Mouse (Mus musculus): ENCODE measurements around the gene Psme4. TPM values are rescaled to one million over a fixed set of nuclear protein-coding genes. Genes with fewer than 3 reads are reported as not detected.

The Psme4 gene
- polyA plus RNA-seq, 1 experiment, result 244 TPM

DNA sequence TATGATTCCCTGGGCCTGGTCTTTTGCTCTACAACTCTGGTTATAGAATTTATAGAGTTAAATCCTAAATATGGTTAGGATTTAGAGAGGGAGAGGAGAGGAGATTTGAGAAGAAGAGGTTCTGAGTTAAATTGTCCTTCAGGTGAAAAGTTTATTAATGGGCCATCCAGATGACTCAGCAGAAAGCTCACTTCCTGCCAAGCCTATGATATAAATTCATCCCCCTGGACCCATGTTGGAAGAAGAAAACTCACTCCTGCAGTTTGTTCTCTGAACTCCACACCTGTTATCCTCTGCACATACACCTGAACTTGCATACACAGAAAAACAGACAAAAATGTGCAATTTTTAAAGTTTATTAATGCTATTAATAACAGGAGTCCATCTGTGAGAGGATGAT lies 127.8 kb downstream of the Psme4 start:
- Histone ChIP-seq H3K36me3 (ENCODE audit: control insufficient read depth, insufficient read depth, low read length, poor library complexity, severe bottlenecking) (no peaks in the 10 kb centered on the region), H3K4me3 (ENCODE audit: low read depth, low read length) (no peak overlapping the region)

DNA sequence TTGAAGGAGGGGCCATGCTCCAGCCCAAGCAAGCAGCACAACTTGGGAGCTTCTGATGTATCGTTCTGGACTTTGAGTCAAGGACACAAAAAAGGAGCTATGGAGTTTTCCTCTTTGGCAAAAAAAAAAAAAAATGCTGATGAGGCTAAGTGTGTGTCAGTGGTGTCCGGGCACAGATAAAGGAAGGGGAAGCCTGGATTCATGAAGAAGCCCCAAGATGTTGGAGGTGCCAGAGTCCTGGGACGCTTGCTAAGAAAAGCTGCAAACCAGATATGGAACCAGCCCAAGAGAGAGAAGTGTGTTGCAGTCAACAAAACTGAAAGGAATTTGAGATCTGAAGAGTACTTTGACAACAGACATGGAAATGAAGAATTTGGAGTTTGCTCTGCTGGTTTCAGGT lies 140.8 kb downstream of the Psme4 start:
- Histone ChIP-seq H3K9ac (ENCODE audit: low read depth, poor library complexity, severe bottlenecking) (no peak overlapping the region), H3K27me3 (ENCODE audit: control insufficient read depth, insufficient read depth, low read length, poor library complexity, severe bottlenecking) (no peaks in the 10 kb centered on the region), H3K4me1 (ENCODE audit: control insufficient read depth, insufficient read depth, low read length) (no peaks in the 10 kb centered on the region), H3K36me3 (ENCODE audit: control insufficient read depth, insufficient read depth, low read length, poor library complexity, severe bottlenecking) (no peaks in the 10 kb centered on the region), H3K27ac (ENCODE audit: insufficient read depth, low read length) (no peak overlapping the region), H3K4me3 (ENCODE audit: low read depth, low read length) (no peak overlapping the region), H3K9me3 (replicated peaks; ENCODE audit: control insufficient read depth, insufficient read depth, low read length, poor library complexity, severe bottlenecking) (no peaks in the 10 kb centered on the region)
- no peak for TF ChIP-seq CTCF (IDR thresholded peaks at IDR 0.05; ENCODE audit: low read depth, low read length)
- TF ChIP-seq POLR2A (IDR thresholded peaks at IDR 0.05; ENCODE audit: insufficient read depth, low read length), result no peak
- TF ChIP-seq EP300 (IDR thresholded peaks at IDR 0.05; ENCODE audit: insufficient read depth, low read depth, low read length), result no peak

More for the DNA sequence above, 127.8 kb downstream of the Psme4 start:
- Histone ChIP-seq H3K4me1 (ENCODE audit: control insufficient read depth, insufficient read depth, low read length) (no peaks in the 10 kb centered on the region), H3K27ac (ENCODE audit: insufficient read depth, low read length) (no peak overlapping the region), H3K9me3 (replicated peaks; ENCODE audit: control insufficient read depth, insufficient read depth, low read length, poor library complexity, severe bottlenecking) (no peaks in the 10 kb centered on the region), H3K27me3 (ENCODE audit: control insufficient read depth, insufficient read depth, low read length, poor library complexity, severe bottlenecking) (no peaks in the 10 kb centered on the region), H3K9ac (ENCODE audit: low read depth, poor library complexity, severe bottlenecking) (no peak overlapping the region)
- no peak for TF ChIP-seq CTCF (IDR thresholded peaks at IDR 0.05; ENCODE audit: low read depth, low read length)
- TF ChIP-seq EP300 (IDR thresholded peaks at IDR 0.05; ENCODE audit: insufficient read depth, low read depth, low read length), result no peak
- TF ChIP-seq POLR2A (IDR thresholded peaks at IDR 0.05; ENCODE audit: insufficient read depth, low read length), result no peak

DNA sequence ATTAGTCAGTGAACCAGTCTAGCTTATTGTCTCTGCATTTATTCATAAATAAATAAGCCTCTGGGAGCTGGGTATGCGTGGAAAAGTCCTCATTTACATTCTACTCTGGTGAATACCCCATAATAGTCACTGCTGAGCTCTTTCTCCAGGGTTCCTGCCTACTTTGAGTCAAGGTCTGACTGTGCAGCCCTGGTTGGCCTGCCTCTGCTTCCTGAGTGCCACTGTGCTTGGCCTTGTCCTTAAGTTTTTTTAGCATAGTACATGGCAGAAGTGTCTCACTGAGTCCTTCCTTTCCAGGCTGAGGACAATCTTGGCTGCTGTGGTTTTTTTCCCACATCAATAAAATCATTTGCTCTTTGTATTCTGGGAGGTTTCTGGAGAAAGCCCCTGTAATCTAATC lies 149.1 kb downstream of the Psme4 start:
- Histone ChIP-seq H3K9me3 (replicated peaks; ENCODE audit: control insufficient read depth, insufficient read depth, low read length, poor library complexity, severe bottlenecking) (no peaks in the 10 kb centered on the region), H3K4me1 (ENCODE audit: control insufficient read depth, insufficient read depth, low read length) (no peaks in the 10 kb centered on the region), H3K4me3 (ENCODE audit: low read depth, low read length) (no peak overlapping the region), H3K27me3 (ENCODE audit: control insufficient read depth, insufficient read depth, low read length, poor library complexity, severe bottlenecking) (no peaks in the 10 kb centered on the region), H3K36me3 (ENCODE audit: control insufficient read depth, insufficient read depth, low read length, poor library complexity, severe bottlenecking) (no peaks in the 10 kb centered on the region), H3K9ac (ENCODE audit: low read depth, poor library complexity, severe bottlenecking) (no peak overlapping the region), H3K27ac (ENCODE audit: insufficient read depth, low read length) (no peak overlapping the region)
- TF ChIP-seq POLR2A (IDR thresholded peaks at IDR 0.05; ENCODE audit: insufficient read depth, low read length), result no peak
- no peak for TF ChIP-seq EP300 (IDR thresholded peaks at IDR 0.05; ENCODE audit: insufficient read depth, low read depth, low read length)
- no peak for TF ChIP-seq CTCF (IDR thresholded peaks at IDR 0.05; ENCODE audit: low read depth, low read length)

DNA sequence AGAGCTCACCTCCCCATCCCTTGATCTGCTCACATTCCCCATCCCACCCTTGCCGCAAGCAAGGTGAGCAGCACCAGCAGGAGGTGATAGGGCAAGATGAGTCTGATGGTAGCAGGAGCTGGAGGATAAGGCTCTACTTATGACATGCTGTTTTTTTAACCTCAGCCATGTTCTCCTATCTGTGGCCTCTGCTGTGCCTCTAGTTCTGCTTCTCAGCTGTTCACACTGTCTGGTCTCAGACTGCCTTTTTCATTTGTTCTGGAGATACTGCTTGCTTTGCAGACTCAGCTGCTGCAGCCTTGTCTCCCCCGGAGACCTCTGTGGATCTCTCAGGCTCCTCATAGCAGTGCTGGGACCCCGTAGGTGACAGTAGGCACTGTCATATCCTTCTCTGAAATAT lies 151.8 kb downstream of the Psme4 start:
- no peak overlapping the region for H3K4me3 ChIP-seq (ENCODE audit: low read depth, low read length)
- H3K4me1 ChIP-seq (ENCODE audit: control insufficient read depth, insufficient read depth, low read length), result no peaks in the 10 kb centered on the region
- H3K27ac ChIP-seq (ENCODE audit: insufficient read depth, low read length), result no peak overlapping the region
- no peaks in the 10 kb centered on the region for H3K27me3 ChIP-seq (ENCODE audit: control insufficient read depth, insufficient read depth, low read length, poor library complexity, severe bottlenecking)
- H3K36me3 ChIP-seq (ENCODE audit: control insufficient read depth, insufficient read depth, low read length, poor library complexity, severe bottlenecking), result no peaks in the 10 kb centered on the region
- H3K9ac ChIP-seq (ENCODE audit: low read depth, poor library complexity, severe bottlenecking), result no peak overlapping the region
- no peaks in the 10 kb centered on the region for H3K9me3 ChIP-seq (replicated peaks; ENCODE audit: control insufficient read depth, insufficient read depth, low read length, poor library complexity, severe bottlenecking)
- no peak for TF ChIP-seq CTCF (IDR thresholded peaks at IDR 0.05; ENCODE audit: low read depth, low read length)
- TF ChIP-seq EP300 (IDR thresholded peaks at IDR 0.05; ENCODE audit: insufficient read depth, low read depth, low read length), result no peak

DNA sequence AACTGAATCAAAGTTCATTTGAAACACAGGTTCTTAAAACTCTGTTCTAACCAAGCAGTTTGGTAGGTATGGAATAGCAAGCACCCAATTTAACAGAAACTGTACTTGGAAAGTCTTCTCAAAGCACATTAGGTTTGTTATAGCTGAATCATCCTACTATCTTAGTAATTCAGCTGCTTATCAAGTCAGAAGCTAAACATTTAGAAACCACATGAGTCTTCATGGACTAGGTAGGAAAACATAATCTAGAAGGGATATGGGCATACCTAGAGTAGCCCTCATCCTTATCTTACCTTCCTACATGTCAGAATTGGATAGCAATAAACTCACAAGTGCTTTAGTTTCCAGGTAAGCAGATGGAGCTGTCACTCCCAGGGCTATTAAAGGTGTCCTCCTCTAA lies 156.6 kb downstream of the Psme4 start:
- H3K27me3 ChIP-seq (ENCODE audit: control insufficient read depth, insufficient read depth, low read length, poor library complexity, severe bottlenecking), result no peaks in the 10 kb centered on the region

DNA sequence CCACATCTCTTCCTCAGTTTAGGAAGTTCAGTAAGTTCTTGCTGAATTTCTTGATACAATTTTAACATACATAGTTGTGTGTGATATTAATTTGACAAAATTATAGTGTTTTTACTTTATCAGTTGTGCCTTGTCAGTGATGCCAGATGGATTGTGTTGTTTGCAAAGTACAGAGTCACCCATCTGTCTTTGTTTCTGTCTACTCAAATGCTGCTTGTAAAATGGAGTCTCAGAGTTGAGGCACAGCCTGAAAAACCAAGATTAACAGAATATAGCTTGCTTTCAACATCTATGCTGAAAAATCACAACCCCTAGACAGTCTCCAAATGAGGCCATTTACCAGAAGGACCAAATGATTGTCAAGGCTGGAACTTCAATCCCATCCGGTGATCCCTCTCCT lies 157.0 kb downstream of the Psme4 start:
- Histone ChIP-seq H3K27me3 (ENCODE audit: control insufficient read depth, insufficient read depth, low read length, poor library complexity, severe bottlenecking) (no peaks in the 10 kb centered on the region), H3K9ac (ENCODE audit: low read depth, poor library complexity, severe bottlenecking) (no peak overlapping the region), H3K36me3 (ENCODE audit: control insufficient read depth, insufficient read depth, low read length, poor library complexity, severe bottlenecking) (peaks cover 3% of the 10 kb centered on the region; the same call in 1 of the 2 replicates), H3K4me1 (ENCODE audit: control insufficient read depth, insufficient read depth, low read length) (no peaks in the 10 kb centered on the region), H3K9me3 (replicated peaks; ENCODE audit: control insufficient read depth, insufficient read depth, low read length, poor library complexity, severe bottlenecking) (no peaks in the 10 kb centered on the region), H3K27ac (ENCODE audit: insufficient read depth, low read length) (no peak overlapping the region), H3K4me3 (ENCODE audit: low read depth, low read length) (no peak overlapping the region)
- no peak for TF ChIP-seq EP300 (IDR thresholded peaks at IDR 0.05; ENCODE audit: insufficient read depth, low read depth, low read length)
- TF ChIP-seq POLR2A (IDR thresholded peaks at IDR 0.05; ENCODE audit: insufficient read depth, low read length), result no peak
- no peak for TF ChIP-seq CTCF (IDR thresholded peaks at IDR 0.05; ENCODE audit: low read depth, low read length)

More for the DNA sequence above, 156.6 kb downstream of the Psme4 start:
- Histone ChIP-seq H3K4me1 (ENCODE audit: control insufficient read depth, insufficient read depth, low read length) (no peaks in the 10 kb centered on the region), H3K9me3 (replicated peaks; ENCODE audit: control insufficient read depth, insufficient read depth, low read length, poor library complexity, severe bottlenecking) (no peaks in the 10 kb centered on the region), H3K27ac (ENCODE audit: insufficient read depth, low read length) (no peak overlapping the region), H3K36me3 (ENCODE audit: control insufficient read depth, insufficient read depth, low read length, poor library complexity, severe bottlenecking) (peaks cover 3% of the 10 kb centered on the region; the same call in 1 of the 2 replicates), H3K4me3 (ENCODE audit: low read depth, low read length) (no peak overlapping the region), H3K9ac (ENCODE audit: low read depth, poor library complexity, severe bottlenecking) (no peak overlapping the region)
- TF ChIP-seq POLR2A (IDR thresholded peaks at IDR 0.05; ENCODE audit: insufficient read depth, low read length), result no peak
- TF ChIP-seq CTCF (IDR thresholded peaks at IDR 0.05; ENCODE audit: low read depth, low read length), result no peak
- no peak for TF ChIP-seq EP300 (IDR thresholded peaks at IDR 0.05; ENCODE audit: insufficient read depth, low read depth, low read length)

Other genes starting within 250 kb of the Psme4 start
- gene Acyp2, start 122.1 kb upstream of the Psme4 start, polyA plus RNA-seq (2011; ENCODE audit: insufficient read depth, insufficient read length, low read depth, missing spikeins), result 1.1 and 1.9 TPM in 2 replicates
- 2.5 and 2.8 TPM in 2 replicates for gene Gpr75, start 113.6 kb downstream of the Psme4 start, polyA plus RNA-seq (2011; ENCODE audit: insufficient read depth, insufficient read length, low read depth, missing spikeins)
- gene Asb3, start 113.7 kb downstream of the Psme4 start, polyA plus RNA-seq (2011; ENCODE audit: insufficient read depth, insufficient read length, low read depth, missing spikeins), result 9.7 and 10.3 TPM in 2 replicates
- 41.7 and 44.0 TPM in 2 replicates for gene Erlec1, start 182.6 kb downstream of the Psme4 start, polyA plus RNA-seq (2011; ENCODE audit: insufficient read depth, insufficient read length, low read depth, missing spikeins)
- gene Chac2, start 214.6 kb downstream of the Psme4 start, polyA plus RNA-seq (2011; ENCODE audit: insufficient read depth, insufficient read length, low read depth, missing spikeins), result 5.2 and 5.6 TPM in 2 replicates

Measured in ES-Bruce4 (cell line).